Mouse (Mus musculus): ENCODE measurements around the gene Gm17545. TPM values are rescaled to one million over a fixed set of nuclear protein-coding genes. Genes with fewer than 3 reads are reported as not detected.

Gene Gm17545
- polyA plus RNA-seq, 1 experiment from 2014 or later: not detected

- H3K9me3 ChIP-seq (replicated peaks): no peaks in the 10 kb centered on the region
- H3K27me3 ChIP-seq: no peaks in the 10 kb centered on the region
- H3K4me1 ChIP-seq: 0 out of 2 replicates have a peak, but pooled peaks cover 3% of the 10 kb centered on the region
- H3K4me2 ChIP-seq: no peak overlapping the region
- WGBS: 87% methylated on average over 10 of the region's 10 CpGs
- no peaks in the 10 kb centered on the region for H3K36me3 ChIP-seq (ENCODE audit: poor library complexity, severe bottlenecking)
- ATAC-seq: no peak
- no peak overlapping the region for H3K4me3 ChIP-seq
- no peak overlapping the region for H3K27ac ChIP-seq
- no peak overlapping the region for H3K9ac ChIP-seq
These were observed 29.9 kb upstream of the Gm17545 start for GRCm38 (mm10) chr9:22424196-22424595.

- H3K36me3 ChIP-seq (ENCODE audit: poor library complexity, severe bottlenecking): no peaks in the 10 kb centered on the region
- no peaks in the 10 kb centered on the region for H3K9me3 ChIP-seq (replicated peaks)
- 94% methylated on average over 4 of the region's 4 CpGs for WGBS
- no peaks in the 10 kb centered on the region for H3K27me3 ChIP-seq
- no peak for ATAC-seq
- no peak overlapping the region for H3K4me3 ChIP-seq
- H3K4me2 ChIP-seq: no peak overlapping the region
- H3K9ac ChIP-seq: no peak overlapping the region
- H3K4me1 ChIP-seq: peaks cover 7% of the 10 kb centered on the region
- H3K27ac ChIP-seq: no peak overlapping the region
These were observed 29.4 kb upstream of the Gm17545 start for GRCm38 (mm10) chr9:22424719-22425118.

DNA sequence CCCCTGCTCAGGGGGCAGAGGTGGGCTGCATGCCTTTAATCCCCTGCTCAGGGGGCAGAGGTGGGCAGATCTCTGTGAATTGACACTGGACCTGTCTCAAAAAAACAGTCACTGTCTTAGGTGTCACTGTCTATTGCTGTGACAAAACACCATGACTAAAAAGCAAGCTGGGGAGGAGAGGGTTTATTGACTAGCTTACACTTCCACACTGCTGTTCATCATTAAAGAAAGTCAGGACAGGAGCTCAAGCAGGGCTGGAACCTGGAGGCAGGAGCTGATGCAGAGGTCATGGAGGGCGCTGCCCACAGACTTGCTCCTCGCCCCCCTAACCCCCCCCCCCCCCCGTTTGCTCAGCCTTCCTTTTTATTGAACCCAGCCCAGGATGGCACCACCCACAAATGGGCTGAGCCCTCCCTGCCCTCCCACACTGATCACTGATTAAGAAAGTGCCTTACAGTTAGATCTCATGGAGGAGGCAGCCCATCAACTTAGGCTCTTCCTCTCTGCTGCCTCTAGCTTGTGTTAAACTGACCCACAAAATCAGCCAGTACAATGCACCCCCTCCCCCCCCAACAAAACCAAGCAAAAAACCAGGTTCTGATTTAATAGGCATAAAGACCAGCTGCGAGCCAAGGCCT, 25.9 kb upstream of the Gm17545 start:
- WGBS: 47% methylated on average over 3 of the region's 4 CpGs
- Histone ChIP-seq H3K9ac (no peak overlapping the region), H3K4me1 (peaks cover 12% of the 10 kb centered on the region), H3K4me3 (no peak overlapping the region), H3K27me3 (no peaks in the 10 kb centered on the region), H3K27ac (no peak overlapping the region), H3K9me3 (replicated peaks) (no peaks in the 10 kb centered on the region), H3K36me3 (ENCODE audit: poor library complexity, severe bottlenecking) (no peaks in the 10 kb centered on the region; the same call in 1 of the 2 replicates), H3K4me2 (no peak overlapping the region)
- no peak for ATAC-seq

DNA sequence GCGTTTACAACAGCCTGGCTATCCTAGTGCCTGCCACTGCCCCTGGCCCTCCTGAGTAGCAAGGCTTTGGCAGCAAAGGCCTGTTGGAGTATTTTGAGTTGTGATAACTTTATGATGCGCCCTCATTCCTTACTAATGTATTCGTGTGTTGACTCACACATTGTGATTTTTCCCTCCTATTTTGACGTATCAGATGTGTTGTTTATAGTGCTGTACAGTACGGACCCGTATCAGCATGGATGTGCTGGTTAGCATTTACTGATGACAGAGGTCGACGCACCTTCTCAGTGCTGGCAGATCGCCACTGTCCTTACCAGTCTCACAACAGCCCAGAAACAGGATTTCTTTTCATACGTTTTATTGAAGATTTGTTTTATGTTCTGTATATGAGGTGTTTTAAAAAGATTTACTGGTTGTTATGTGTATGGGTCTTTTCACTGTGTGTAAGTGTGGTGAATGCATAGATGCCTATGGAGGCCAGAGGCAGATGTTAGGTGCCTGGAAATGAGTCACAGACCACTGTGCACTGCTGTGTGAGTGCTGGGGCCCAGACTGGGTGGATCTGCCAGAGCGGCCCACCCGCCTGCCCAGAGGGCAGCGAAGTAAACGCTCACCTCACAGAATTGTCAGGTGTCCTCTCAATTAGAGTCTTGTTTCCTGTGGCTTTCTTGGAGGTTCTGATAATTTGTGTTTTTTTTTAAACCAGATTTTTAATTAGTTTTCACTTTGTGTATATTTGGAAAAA, 25.3 kb upstream of the Gm17545 start:
- ATAC-seq: no peak
- WGBS: 84% methylated on average over 14 of the region's 14 CpGs
- H3K4me2 ChIP-seq: no peak overlapping the region

DNA sequence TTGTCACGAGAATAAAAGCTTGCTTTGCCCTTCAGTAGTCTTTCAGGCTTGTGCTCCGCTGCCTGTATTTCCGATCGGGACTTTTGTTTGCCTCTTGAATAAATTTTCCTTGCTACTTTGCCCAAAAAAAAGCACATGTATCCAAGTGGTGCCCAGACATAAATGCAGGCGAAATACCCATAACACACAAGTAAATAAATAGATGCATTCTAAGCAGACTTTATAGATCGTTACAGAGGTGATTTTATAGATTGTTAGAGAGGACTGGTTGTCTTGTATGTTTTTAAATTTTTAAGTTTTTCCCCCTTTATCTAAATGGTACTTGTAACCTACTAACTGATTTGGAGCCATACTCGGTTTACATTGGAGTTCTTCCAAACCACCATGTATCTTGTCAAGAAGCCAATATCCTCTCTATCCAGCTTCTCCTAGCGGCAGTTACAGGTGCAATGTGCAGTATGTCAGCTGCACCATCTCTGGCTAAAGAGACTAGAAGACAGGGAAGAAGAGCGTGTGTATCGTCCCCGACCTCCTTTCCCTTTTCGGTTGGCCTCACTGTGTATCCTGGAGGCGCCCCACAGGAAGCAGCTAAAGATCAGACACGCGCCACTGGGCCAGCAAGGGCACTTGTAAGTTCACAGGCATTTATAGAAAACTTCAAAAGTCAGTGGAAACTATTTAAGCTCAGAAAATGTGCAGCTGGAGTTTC, 24.4 kb upstream of the Gm17545 start:
- Histone ChIP-seq H3K4me1 (peaks cover 12% of the 10 kb centered on the region), H3K4me3 (no peak overlapping the region), H3K27ac (no peak overlapping the region; the same call in 1 of the 2 replicates), H3K36me3 (ENCODE audit: poor library complexity, severe bottlenecking) (no peaks in the 10 kb centered on the region; the same call in 1 of the 2 replicates), H3K4me2 (no peak overlapping the region), H3K9ac (no peak overlapping the region), H3K27me3 (no peaks in the 10 kb centered on the region), H3K9me3 (replicated peaks) (no peaks in the 10 kb centered on the region)
- 40% methylated on average over 15 of the region's 15 CpGs for WGBS
- ATAC-seq: no peak

More for the DNA sequence above, 25.3 kb upstream of the Gm17545 start:
- Histone ChIP-seq H3K27ac (no peak overlapping the region), H3K36me3 (ENCODE audit: poor library complexity, severe bottlenecking) (no peaks in the 10 kb centered on the region; the same call in 1 of the 2 replicates), H3K9me3 (replicated peaks) (no peaks in the 10 kb centered on the region), H3K9ac (no peak overlapping the region), H3K4me1 (peaks cover 12% of the 10 kb centered on the region), H3K4me3 (no peak overlapping the region), H3K27me3 (no peaks in the 10 kb centered on the region)

GRCm38 (mm10) chr9:22430315-22430840, 23.7 kb upstream of the Gm17545 start:
- H3K27me3 ChIP-seq: no peaks in the 10 kb centered on the region
- no peak overlapping the region for H3K27ac ChIP-seq
- H3K36me3 ChIP-seq (ENCODE audit: poor library complexity, severe bottlenecking): no peaks in the 10 kb centered on the region; the same call in 1 of the 2 replicates
- H3K4me3 ChIP-seq: no peak overlapping the region
- H3K4me2 ChIP-seq: no peak overlapping the region
- ATAC-seq: no peak
- H3K9me3 ChIP-seq (replicated peaks): no peaks in the 10 kb centered on the region
- H3K9ac ChIP-seq: no peak overlapping the region
- peaks cover 12% of the 10 kb centered on the region for H3K4me1 ChIP-seq
- WGBS: 35% methylated on average over 5 of the region's 5 CpGs

DNA sequence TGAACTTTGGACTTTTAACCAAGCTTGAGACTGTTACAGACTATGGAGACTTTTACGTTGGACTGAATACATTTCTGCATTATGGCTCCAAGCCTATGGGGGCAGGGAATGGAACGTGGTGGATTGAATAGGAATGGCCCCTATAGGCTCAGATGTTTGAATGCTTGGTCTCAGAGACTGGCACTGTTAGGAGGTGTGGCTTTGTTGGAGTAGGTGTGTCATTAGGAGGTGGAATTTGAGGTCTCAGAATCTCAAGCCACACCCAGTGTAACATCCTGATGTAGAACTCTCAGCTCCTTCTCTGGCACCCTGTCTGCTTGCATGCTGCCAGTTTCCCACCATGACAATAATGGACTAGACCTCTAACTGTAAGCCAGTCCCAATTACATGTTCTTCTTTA, 20.9 kb upstream of the Gm17545 start:
- Histone ChIP-seq H3K36me3 (ENCODE audit: poor library complexity, severe bottlenecking) (peaks cover 6% of the 10 kb centered on the region; the same call in 1 of the 2 replicates), H3K27ac (no peak overlapping the region), H3K4me3 (no peak overlapping the region), H3K4me1 (peaks cover 12% of the 10 kb centered on the region), H3K27me3 (no peaks in the 10 kb centered on the region), H3K4me2 (no peak overlapping the region), H3K9me3 (replicated peaks) (no peaks in the 10 kb centered on the region), H3K9ac (no peak overlapping the region)
- 73% methylated on average over 2 of the region's 2 CpGs for WGBS
- no peak for ATAC-seq

DNA sequence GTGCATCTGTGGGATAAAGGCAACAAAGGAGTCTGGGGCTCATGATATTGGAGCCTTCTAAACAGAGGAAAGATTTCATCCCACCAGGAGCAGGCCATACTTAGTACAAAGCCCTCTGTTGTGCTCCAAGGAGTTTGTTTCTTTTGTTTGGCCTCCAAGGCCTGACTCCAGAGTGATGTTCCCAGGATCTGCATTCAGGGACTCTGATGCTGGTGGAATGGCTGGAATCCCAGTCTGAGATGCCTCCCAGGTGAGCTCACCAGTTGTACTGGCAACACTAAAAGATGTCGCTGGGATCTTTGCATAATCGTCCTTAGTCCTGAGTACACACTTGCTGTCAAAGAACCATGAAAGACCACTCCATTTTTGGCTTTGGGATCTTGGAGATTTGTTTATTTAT, 20.0 kb upstream of the Gm17545 start:
- ATAC-seq: no peak
- no peak overlapping the region for H3K9ac ChIP-seq
- H3K27me3 ChIP-seq: no peaks in the 10 kb centered on the region
- no peak overlapping the region for H3K27ac ChIP-seq
- H3K4me1 ChIP-seq: peaks cover 10% of the 10 kb centered on the region
- no peak overlapping the region for H3K4me2 ChIP-seq
- 86% methylated on average over 2 of the region's 2 CpGs for WGBS
- no peak overlapping the region for H3K4me3 ChIP-seq
- peaks cover 6% of the 10 kb centered on the region; the same call in 1 of the 2 replicates for H3K36me3 ChIP-seq (ENCODE audit: poor library complexity, severe bottlenecking)
- H3K9me3 ChIP-seq (replicated peaks): no peaks in the 10 kb centered on the region

- Histone ChIP-seq H3K36me3 (ENCODE audit: poor library complexity, severe bottlenecking) (peaks cover 18% of the 10 kb centered on the region; the same call in 1 of the 2 replicates), H3K27me3 (no peaks in the 10 kb centered on the region), H3K4me3 (no peak overlapping the region), H3K4me1 (no peaks in the 10 kb centered on the region), H3K27ac (no peak overlapping the region), H3K9me3 (replicated peaks) (no peaks in the 10 kb centered on the region), H3K4me2 (no peak overlapping the region), H3K9ac (no peak overlapping the region)
- 73% methylated on average over 1 of the region's 1 CpGs for WGBS
- no peak for ATAC-seq
These were observed 15.3 kb upstream of the Gm17545 start for GRCm38 (mm10) chr9:22438826-22439225.

DNA sequence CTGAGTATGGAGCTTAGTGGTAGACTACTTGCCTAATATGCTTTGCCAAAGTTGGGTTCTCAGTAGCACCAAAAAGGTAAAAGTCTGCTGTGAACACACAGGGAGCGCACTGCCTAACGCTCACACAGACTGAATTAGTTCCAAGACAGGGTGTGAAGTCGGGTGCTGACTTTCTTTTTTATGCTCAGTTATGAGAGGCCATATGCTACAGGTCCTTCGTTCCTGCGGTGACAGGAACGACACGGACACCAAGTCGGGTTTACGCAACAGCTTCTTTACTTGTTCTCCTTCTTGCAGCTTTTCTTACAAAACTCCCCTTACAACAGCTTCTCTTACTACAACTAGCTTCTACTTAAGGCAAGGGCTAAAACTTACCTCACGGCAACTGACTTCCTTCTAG, 10.9 kb upstream of the Gm17545 start:
- H3K4me3 ChIP-seq: no peak overlapping the region
- no peak for ATAC-seq
- 94% methylated on average over 10 of the region's 10 CpGs for WGBS
- H3K27ac ChIP-seq: no peak overlapping the region
- H3K27me3 ChIP-seq: no peaks in the 10 kb centered on the region
- H3K36me3 ChIP-seq (ENCODE audit: poor library complexity, severe bottlenecking): peaks cover 40% of the 10 kb centered on the region
- H3K9ac ChIP-seq: no peak overlapping the region
- H3K4me2 ChIP-seq: no peak overlapping the region
- no peaks in the 10 kb centered on the region for H3K9me3 ChIP-seq (replicated peaks)
- H3K4me1 ChIP-seq: no peaks in the 10 kb centered on the region

DNA sequence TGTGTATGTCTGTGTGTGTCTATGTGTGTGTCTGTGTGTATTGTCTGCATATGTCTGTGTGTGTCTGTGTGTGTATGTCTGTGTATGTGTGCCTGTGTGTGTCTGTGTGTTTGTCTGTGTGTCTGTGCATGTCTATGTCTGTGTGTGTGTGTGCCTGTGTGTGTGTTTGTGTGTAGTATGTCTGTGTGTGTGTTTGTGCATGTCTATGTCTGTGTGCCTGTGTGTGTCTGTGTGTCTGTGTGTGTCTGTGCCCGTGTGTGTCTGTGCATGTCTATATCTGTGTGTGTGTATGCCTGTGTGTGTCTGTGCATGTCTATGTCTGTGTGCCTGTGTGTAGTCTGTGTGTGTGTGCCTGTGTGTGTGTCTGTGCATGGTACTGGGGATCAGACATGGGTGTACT, 9.0 kb upstream of the Gm17545 start:
- Histone ChIP-seq H3K27me3 (no peaks in the 10 kb centered on the region), H3K9ac (no peak overlapping the region), H3K27ac (no peak overlapping the region), H3K4me3 (no peak overlapping the region), H3K4me2 (no peak overlapping the region), H3K9me3 (replicated peaks) (no peaks in the 10 kb centered on the region), H3K4me1 (no peaks in the 10 kb centered on the region), H3K36me3 (ENCODE audit: poor library complexity, severe bottlenecking) (peaks cover 59% of the 10 kb centered on the region)
- 95% methylated on average over 1 of the region's 1 CpGs for WGBS
- ATAC-seq: no peak

GRCm38 (mm10) chr9:22447213-22447612, 6.9 kb upstream of the Gm17545 start:
- H3K9me3 ChIP-seq (replicated peaks): no peaks in the 10 kb centered on the region
- 95% methylated on average over 5 of the region's 5 CpGs for WGBS
- no peak overlapping the region for H3K9ac ChIP-seq
- no peak overlapping the region for H3K4me3 ChIP-seq
- H3K27me3 ChIP-seq: no peaks in the 10 kb centered on the region
- peaks cover 67% of the 10 kb centered on the region for H3K36me3 ChIP-seq (ENCODE audit: poor library complexity, severe bottlenecking)
- H3K4me2 ChIP-seq: no peak overlapping the region
- H3K27ac ChIP-seq: no peak overlapping the region
- ATAC-seq: no peak
- no peaks in the 10 kb centered on the region for H3K4me1 ChIP-seq
